Mouse (Mus musculus): ENCODE measurements around the gene Ccnj. TPM values are rescaled to one million over a fixed set of nuclear protein-coding genes. Genes with fewer than 3 reads are reported as not detected.
A peak's percentile ranks its signal among the peaks of the same experiment; 100 is the strongest.

The Ccnj gene
- polyA plus RNA-seq, 1 experiment: 6.9 TPM

DNA sequence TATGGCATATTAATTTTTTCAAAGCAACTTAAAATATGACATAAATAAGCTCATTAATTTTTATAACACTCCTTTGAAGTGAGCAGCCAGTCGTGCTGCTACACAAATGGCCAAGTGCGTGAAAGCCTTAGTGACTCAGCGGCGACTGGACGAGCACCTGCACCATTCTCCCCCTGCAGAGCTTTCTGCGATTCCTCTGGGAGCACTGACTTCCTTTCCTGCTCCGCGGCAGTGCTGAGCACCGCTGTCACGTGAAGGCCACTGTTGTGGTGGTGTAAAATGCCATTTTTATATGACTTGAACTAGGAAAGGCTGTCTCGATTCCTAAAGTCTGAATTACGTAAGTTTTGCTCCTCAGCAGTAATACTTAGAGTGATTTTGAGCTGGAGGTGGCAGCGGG is 10.5 kb downstream of the Ccnj start:
- DNase-seq (ENCODE audit: low read depth): no peak

- no peak for DNase-seq (ENCODE audit: low read depth)
Observed at GRCm38 (mm10) chr19:40844731-40845130, 13.7 kb downstream of the Ccnj start.

- DNase-seq (ENCODE audit: low read depth): no peak
Observed at GRCm38 (mm10) chr19:40849391-40849790, 18.3 kb downstream of the Ccnj start.

GRCm38 (mm10) chr19:40859555-40859954 is 28.5 kb downstream of the Ccnj start:
- peak; percentile 81 for DNase-seq (ENCODE audit: low read depth)

GRCm38 (mm10) chr19:40868284-40868683 is 37.2 kb downstream of the Ccnj start:
- DNase-seq (ENCODE audit: low read depth): no peak

GRCm38 (mm10) chr19:40869425-40870105 is 38.5 kb downstream of the Ccnj start:
- no peak for DNase-seq (ENCODE audit: low read depth)

DNA sequence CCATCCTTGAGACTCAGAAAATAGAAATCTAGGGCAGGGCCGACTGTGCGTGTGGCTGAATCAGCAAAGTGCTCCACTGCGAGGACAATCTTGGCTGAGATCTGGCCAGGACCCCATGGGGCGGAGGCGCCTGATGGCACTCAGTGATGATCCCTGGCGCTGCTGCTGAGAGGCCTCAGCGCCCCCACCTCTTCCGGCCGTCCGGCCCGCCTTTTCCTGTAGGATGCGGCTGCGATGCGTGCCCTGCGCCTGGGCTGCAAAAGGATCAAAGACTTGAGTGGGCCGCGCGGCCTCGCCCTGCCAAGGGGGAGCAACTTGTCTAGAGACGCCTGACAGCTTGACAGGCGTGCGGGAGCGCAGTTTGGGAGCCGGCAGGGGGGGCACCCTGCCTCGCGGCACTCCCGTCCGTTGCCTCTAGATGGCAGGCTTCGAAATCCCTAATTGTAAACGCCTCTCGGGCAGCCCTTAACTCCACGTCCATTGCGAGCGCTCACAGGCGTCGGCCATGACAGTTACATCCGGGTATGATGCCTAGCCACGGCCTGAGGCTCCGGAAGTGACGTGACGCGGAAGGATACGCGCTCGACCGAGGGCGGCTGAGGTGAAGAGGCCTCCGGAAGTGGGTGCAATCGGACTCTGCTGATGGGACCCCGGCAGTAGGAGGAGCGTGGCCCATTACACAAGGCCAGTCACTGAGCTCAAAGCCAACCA is 42.0 kb downstream of the Ccnj start:
- no peak for DNase-seq (ENCODE audit: low read depth)

DNA sequence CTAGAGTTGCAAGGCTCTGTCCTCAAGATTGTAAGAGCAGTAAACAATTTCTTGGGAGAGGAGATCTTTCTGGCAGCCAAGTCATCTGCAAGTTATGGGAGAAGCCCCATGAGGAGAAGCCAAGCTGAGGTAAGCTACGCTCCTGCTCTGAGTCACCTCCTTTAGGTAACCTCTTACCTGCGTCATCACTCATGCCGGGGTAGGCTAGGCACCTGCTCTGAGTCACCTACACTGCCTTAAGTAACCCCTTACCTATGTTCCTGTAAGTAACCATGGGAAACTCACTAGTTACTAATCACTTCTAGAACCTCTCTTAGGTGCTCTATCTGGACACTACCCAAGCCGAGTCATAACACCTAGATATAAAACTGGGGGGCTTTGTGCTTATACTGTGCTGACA is 50.6 kb downstream of the Ccnj start:
- DNase-seq (ENCODE audit: low read depth): no peak

DNA sequence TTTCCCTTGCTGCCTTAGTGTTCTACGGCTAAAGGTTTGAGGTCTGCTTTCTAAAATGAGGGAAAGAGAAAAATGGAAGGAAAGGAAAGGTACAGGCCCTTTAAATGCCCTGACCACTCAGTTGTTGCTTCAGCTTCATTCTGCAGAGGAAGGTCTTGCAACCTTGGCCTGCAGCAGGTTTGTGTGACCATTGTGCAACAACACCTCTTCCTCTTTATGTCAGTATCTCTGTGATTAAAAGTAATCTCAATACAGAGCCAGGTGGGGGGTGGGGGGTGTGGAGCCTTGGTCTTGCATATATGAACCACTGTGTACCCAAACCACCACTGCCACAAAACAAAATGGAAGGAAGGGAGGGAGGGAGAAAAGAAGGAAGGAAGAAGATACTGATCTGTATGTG is 57.8 kb downstream of the Ccnj start:
- DNase-seq (ENCODE audit: low read depth): no peak

GRCm38 (mm10) chr19:40894071-40894506 is 63.0 kb downstream of the Ccnj start:
- peak; percentile 19 for DNase-seq (ENCODE audit: low read depth)

DNA sequence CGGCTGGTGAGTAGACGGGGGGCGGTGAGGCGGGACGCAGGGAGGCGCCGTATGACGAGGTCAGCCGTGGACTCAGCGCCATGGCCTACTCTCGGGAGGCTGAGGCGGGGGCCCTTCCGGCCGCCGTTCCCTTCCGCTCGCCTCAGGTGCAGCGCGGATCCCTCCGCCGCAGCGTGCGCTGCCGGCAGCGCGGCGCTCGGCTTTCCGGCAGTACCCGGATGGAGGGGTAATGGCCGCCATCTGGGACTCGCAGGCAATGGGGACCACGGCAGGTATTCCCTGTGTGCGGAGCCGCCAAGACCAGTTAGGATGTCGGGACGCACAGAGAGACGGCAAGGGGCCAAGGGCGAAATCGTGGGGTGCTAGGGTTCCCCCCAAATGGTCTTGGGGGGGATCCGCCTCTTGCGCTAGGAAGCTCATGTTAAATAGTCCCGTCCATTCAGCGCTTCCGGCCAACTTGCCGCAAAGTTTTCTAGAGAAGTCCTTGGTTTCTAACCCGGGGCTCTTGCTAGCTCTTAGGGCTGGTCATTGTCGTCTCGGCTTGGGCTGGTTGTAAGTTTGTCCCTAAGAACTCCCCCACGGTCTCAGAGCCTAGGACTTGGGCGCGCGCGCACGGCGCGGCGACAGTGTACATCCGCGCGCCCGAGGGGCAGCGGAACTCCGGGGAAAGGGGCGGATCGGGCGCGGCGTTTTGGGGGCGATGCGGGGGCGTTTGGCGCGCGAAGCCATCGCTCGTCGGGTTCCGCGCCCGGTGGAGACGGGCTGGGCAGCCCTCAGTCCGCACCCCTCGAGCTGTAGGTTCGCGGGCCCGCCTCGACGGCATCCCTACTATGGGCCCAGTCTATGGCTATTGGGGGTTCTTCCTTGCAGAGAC is 63.7 kb downstream of the Ccnj start, which contains the start of gene Zfp518a:
Zfp518a (plus strand) TSS at position 187 of the 874 bp plus-strand sequence.
- peak; percentile 58 for DNase-seq (ENCODE audit: low read depth)

DNA sequence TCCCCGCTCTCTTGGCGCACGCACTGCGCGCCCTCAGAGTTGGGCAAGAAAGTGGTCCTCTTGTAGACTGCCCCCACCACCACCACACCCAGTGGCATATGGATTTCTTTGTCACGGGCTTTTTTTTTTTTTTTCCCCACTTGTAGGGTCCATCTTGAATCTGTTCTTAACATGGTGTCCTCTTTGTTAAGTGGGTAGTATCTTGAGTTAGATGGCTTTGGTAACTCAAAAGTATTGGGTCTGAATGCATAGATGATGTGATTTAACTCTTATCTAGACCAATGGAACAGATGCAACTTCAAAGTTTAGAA is 64.3 kb downstream of the Ccnj start:
- DNase-seq (ENCODE audit: low read depth): no peak

Other genes with a start within 250 kb of the Ccnj start
- 24.8 and 26.1 TPM in 2 replicates for gene Aldh18a1, start 242.8 kb upstream of the Ccnj start, polyA plus RNA-seq (2012; rRNA removed)
- 13.5 and 14.1 TPM in 2 replicates for gene Tctn3, start 219.0 kb upstream of the Ccnj start, polyA plus RNA-seq (2012; rRNA removed)
- gene Entpd1, start 218.9 kb upstream of the Ccnj start, polyA plus RNA-seq (2012; rRNA removed): 23.8 and 24.3 TPM in 2 replicates
- gene Cc2d2b, start 82.5 kb upstream of the Ccnj start, polyA plus RNA-seq (2012; rRNA removed): 0.05 and 0.10 TPM in 2 replicates
- gene Zfp518a, start 63.4 kb downstream of the Ccnj start, polyA plus RNA-seq (2012; rRNA removed): 2.0 TPM in 2 replicates
- 12.1 and 19.6 TPM in 2 replicates for gene Blnk, start 163.3 kb downstream of the Ccnj start, polyA plus RNA-seq (2012; rRNA removed)
- gene Dntt, start 198.0 kb downstream of the Ccnj start, polyA plus RNA-seq (2012; rRNA removed): 0.14 TPM in 1 of 2 replicates, not detected in the other
- not detected in 2 replicates for gene Opalin, start 245.8 kb downstream of the Ccnj start, polyA plus RNA-seq (2012; rRNA removed)